Mouse (Mus musculus) retina, adult 2 months (tissue): ENCODE data around the gene Olfr550.
"Not testable (repeated sequence)": the region's sequence is repeated elsewhere in the genome, so short reads cannot be mapped to it uniquely, and the experiment has no call there.

Experiments used
- DNase-seq: peaks from one replicate; pipeline ENCODE4 v3.0.0-alpha.2; 2012; ENCODE audit warnings: low read depth, low spot score

The Olfr550 gene

DNA sequence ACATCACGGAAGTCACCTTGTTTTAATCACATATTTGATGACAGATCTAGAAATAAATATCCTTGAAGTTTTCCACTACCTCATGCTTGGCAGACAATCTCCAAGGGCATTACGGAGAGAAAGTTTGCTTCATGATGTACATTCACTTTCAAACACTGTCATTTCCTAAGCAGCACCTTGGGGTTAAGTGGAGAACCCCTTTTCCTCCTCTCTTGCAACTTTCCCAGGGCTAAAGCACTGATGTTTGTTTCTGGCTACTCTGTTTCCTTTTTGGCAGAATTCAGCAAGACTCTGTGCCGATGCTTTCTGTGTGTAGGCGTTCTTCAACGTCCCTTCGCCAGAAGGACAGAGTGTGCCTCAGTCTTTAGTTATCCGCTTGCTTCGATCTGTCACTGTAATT lies at the start of gene Olfr550:
Gene Olfr550, plus strand, starts transcription at position 301 of the 400 bp plus-strand sequence.
- no peak for DNase-seq

DNA sequence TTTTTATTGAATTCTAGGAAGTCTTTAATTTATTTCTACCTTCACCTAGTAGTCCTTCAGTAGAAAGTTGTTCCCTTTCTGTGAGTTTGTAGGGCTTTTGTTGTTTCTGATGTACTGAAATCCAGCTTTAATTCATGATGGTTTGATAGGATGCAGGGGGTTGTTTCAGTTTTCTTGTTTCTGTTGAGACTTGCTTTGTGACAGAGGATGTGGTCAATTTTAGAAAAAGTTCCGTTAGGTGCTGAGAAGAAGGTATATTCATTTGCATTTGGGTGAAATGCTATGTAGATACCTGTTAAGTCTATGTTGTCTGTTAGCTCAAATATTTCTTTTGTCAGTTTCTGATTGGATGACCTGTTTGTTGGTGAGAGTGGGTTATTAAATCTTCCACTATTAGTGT lies 42.2 kb upstream of the Olfr550 start:
- no peak for DNase-seq

DNA sequence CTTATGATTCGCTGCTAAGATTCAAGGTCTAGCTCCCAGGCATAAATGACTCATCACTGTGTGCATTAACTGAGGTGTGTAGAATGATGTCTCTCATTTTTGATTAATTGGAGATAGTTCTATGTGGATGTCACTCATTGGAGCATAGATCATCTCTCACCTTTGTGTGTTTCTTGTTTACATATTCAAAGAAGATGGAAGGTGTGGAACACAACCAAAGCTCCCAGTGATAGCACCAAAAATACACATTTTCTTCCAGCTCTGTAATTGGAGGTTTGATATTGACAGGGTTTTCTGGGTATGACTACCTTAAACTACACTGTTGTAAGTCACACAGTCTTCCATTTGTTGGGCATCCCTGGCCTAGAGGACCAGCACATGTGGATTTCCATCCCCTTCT lies 36.8 kb upstream of the Olfr550 start, which contains the start of gene Olfr547:
Gene Olfr547, plus strand, starts transcription at position 301 of the 400 bp plus-strand sequence.
- no peak for DNase-seq

DNA sequence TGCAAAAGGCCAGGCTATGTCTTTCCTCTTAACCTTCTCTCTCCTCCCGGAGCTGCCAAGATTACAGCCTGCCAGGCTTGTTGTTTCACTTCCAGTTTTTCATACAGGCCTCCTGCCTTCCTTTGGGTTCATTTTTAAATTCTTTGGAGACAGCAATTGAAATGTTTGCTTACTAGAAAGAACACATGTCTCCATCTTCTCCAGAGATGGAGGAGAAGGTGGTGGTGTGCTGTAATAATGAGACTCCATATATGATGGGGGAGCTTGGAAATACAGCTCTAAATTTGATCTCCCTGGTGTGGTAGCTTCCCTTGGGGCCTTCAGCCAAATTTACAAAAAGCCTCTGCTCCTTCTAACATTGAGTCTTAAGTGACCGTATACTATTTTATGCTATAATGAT lies 30.6 kb upstream of the Olfr550 start, which contains the start of gene Olfr548-ps1:
Gene Olfr548-ps1, plus strand, starts transcription at position 301 of the 400 bp plus-strand sequence.
- DNase-seq = no peak

DNA sequence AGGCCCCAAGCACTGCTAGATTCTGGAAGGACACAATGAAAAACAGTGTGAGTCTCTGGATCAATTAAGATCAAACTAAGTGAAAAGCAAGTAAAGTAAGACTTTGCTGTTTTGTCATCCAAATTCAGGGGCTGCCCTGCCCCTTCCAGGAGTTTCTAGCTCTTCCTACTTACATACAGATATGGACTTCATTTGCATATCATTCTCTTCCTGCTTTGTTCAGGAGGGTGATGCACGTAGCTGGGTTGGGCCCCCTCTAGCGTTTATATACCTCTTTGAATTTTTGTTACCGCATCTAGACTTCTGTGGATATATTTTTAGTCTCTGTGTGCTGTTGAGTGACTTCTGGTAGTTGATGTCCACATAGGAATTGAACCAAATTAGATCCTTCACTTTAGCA lies 30.0 kb upstream of the Olfr550 start:
- DNase-seq = no peak

DNA sequence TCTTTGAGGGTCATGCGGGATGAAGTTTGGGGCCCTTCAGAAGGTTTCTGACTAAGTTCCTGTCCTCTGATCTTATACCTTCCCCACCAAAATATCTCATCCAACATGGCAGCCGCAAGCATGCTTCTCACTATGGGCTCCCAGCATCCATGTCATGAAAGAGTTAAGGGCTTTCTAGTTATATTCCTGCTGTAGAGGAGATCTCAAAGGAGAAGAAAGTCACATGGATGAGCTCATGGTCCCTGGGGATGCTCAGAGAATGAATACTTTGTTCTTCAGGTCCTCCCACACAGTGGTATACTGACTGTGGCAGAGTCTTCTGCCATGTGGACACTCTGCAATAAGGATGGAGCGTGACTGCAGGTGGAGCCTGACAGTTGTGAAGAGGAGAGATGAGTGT lies 21.7 kb upstream of the Olfr550 start, which contains the start of gene Olfr549:
Gene Olfr549, plus strand, starts transcription at position 301 of the 400 bp plus-strand sequence.
- DNase-seq = no peak

DNA sequence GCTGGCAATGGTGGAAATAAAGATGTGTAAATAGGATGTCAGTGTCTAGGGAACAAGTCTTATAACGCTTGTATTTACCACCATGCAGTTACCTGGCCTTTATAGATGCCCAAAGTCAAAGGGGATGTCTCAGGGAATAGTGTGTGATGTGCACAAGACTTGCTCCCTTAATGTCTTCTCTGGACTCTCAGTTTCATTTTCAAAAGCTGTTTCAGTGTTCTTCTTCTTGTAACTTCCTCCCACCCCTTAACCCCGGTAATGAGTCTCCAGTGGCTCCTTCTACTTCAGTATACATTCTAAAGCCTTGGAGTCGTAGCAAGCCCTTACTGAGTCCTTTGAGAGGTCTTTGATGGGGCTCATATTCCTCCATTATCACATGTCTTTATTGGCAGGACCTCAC lies 18.0 kb upstream of the Olfr550 start:
- DNase-seq = no peak

GRCm38 (mm10) chr7:102564999-102565997 lies 5.9 kb upstream of the Olfr550 start, which contains the start of gene Trim21:
Gene Trim21, minus strand, starts transcription at chr7:102565486.
- DNase-seq = no peak

DNA sequence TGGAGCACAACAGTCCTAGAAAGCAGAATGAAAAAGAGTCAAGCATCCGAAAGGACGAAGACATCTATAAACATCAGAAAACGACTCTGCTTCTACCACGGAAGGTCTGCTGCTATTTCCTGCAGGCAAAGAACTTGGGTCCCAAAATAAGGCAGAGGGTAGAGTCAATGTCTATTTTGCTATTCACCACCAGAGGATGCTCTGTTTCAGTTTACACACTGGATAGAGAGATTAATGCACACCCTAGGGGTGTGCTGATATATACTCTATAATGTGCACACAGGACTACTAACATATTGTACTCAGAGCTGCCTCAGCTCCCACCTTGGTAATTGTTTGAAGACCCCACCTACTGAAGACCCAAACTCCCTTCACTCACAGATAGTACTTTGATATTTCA lies 5.0 kb upstream of the Olfr550 start:
- DNase-seq = no peak

- DNase-seq = no peak
Observed at GRCm38 (mm10) chr7:102573174-102573830, 2.1 kb downstream of the Olfr550 start.

GRCm38 (mm10) chr7:102575998-102576397 lies 4.8 kb downstream of the Olfr550 start:
- DNase-seq = no peak

GRCm38 (mm10) chr7:102591786-102592185 lies 20.5 kb downstream of the Olfr550 start, which contains the start of gene Olfr551:
Gene Olfr551, minus strand, starts transcription at chr7:102591886.
- no peak for DNase-seq

DNA sequence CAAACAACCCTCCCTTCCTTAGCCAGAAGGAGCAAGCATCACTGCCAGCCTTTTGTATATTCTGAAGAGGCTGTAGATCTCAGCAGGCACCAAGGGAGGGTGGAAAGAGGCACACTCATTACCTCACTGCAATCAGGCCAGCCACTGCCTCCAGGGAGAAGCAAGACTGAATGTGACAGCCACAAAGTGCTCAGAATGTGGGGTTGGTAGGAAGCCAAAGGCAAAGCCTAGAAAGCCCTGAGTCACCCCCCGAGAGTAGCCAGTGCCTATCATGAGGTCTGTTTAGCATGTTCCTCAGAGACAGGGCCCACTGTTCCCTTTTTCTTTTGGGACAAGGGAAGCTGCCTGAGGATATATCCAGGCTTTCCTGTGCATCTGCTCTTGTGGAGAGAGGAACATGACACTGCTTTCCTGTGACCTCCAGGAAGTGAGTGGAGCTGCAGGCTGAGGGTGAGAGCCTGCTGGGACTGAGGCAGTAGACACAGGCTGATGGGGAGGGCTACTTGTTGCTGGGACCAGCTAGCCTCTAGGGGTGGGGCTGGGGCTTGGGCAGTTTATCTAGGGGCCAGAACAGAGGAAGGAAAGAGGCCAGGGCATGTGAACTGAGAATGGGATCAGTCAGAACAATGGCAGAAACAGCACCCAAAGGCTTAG lies 26.3 kb downstream of the Olfr550 start, which contains the start of gene Olfr552:
Gene Olfr552, plus strand, starts transcription at position 393 of the 654 bp plus-strand sequence.
- DNase-seq = no peak

DNA sequence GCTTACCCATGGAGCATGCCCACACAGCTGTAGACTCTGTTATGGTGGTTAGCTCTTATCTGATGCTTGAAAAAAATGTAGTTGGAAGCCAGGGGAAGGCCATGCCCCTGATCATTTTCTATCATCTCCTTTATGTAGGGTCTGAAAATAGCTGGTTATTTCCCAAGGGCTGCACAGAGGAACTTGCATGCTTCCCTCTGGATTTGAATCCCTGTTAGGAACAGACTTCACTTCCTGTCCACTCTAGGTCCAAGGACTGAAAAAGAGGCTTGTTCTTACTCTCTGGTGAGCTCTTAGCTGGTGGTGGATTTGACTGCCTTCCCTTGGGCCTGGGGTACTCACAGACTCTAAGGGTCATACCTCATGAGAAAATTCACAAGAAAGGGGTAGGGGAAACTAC lies 46.9 kb downstream of the Olfr550 start, which contains the start of gene Olfr553:
Gene Olfr553, minus strand, starts transcription at position 101 of the 400 bp plus-strand sequence.
- no peak for DNase-seq

GRCm38 (mm10) chr7:102619608-102620007 lies 48.4 kb downstream of the Olfr550 start:
- DNase-seq = no peak

- DNase-seq = not testable (repeated sequence)
Observed at GRCm38 (mm10) chr7:102620368-102620767, 49.1 kb downstream of the Olfr550 start.
